Comparison of ENCODE assay signal across 8 mouse cellular contexts in genomic region chrX:99134891-99135290, GRCm38 (mm10). TPM values are rescaled to one million over a fixed set of nuclear protein-coding genes. Genes with fewer than 3 reads are reported as not detected.
DNase-seq lines count a peak whose midpoint lies in the region; ATAC-seq and TF ChIP-seq lines count a peak whose summit lies in the region.

No protein-coding gene starts in this region.

- in situ Hi-C loops in ES-E14 (cut with MboI; ENCODE audit: low sequenced_read_pairs in 2 of 2, unreplicated experiment in 2 of 2), result loop anchor here (5.0 to 25.0 kb wide), 4 partner anchors 390 to 527 kb away; no protein-coding TSS in a partner anchor

- H3K9me3 ChIP-seq in ES-E14 (ENCODE audit: control insufficient read depth, insufficient read depth, low read depth, low read length), result no peaks in the 10 kb centered on the region
- H3K9me3 ChIP-seq in forebrain, embryonic 15.5 days, result no peaks in the 10 kb centered on the region
- H3K9me3 ChIP-seq in liver, embryonic 16.5 days (replicated peaks; ENCODE audit: control insufficient read depth, low read length), result no peaks in the 10 kb centered on the region
- H3K9me3 ChIP-seq in neural tube, embryonic 13.5 days, result no peaks in the 10 kb centered on the region

- peak; percentile 36 for ATAC-seq in forebrain, embryonic 15.5 days (replicated peaks)
- ATAC-seq in liver, embryonic 16.5 days (ENCODE audit: low read depth), result peak; percentile 25; the same call in 1 of the 2 replicates
- peak; percentile 34 for ATAC-seq in neural tube, embryonic 13.5 days (ENCODE audit: low read depth)

- H3K9ac ChIP-seq in ES-E14 (ENCODE audit: insufficient read depth, low read depth, low read length, poor library complexity, severe bottlenecking), result no peak overlapping the region
- peak overlapping the region; percentile 37 for H3K9ac ChIP-seq in forebrain, embryonic 15.5 days (replicated peaks)
- H3K9ac ChIP-seq in liver, embryonic 16.5 days (ENCODE audit: low read depth, low read length), result no peak overlapping the region
- H3K9ac ChIP-seq in neural tube, embryonic 13.5 days, result peak overlapping the region; percentile 59

- H3K4me3 ChIP-seq in ES-E14 (ENCODE audit: insufficient read depth in 1 of 2, low read depth in 1 of 2, low read length in 2 of 2, poor library complexity in 1 of 2, severe bottlenecking in 1 of 2), result no peak overlapping the region
- H3K4me3 ChIP-seq in forebrain, embryonic 15.5 days, result peak overlapping the region; percentile 76
- H3K4me3 ChIP-seq in liver, embryonic 16.5 days (ENCODE audit: low read depth, low read length), result no peak overlapping the region
- peak overlapping the region; percentile 73 for H3K4me3 ChIP-seq in neural tube, embryonic 13.5 days

- H3K4me2 ChIP-seq in forebrain, embryonic 15.5 days (replicated peaks), result peak overlapping the region; percentile 58
- peak overlapping the region; percentile 47; the same call in 1 of the 2 replicates for H3K4me2 ChIP-seq in liver, embryonic 16.5 days (ENCODE audit: low read depth, low read length)
- peak overlapping the region; percentile 79 for H3K4me2 ChIP-seq in neural tube, embryonic 13.5 days

- no peaks in the 10 kb centered on the region for H3K36me3 ChIP-seq in ES-E14 (ENCODE audit: control insufficient read depth, insufficient read depth, low read length, poor library complexity, severe bottlenecking)
- no peaks in the 10 kb centered on the region for H3K36me3 ChIP-seq in forebrain, embryonic 15.5 days
- no peaks in the 10 kb centered on the region for H3K36me3 ChIP-seq in liver, embryonic 16.5 days (ENCODE audit: control insufficient read depth, insufficient read depth)
- no peaks in the 10 kb centered on the region for H3K36me3 ChIP-seq in neural tube, embryonic 13.5 days

- intact Hi-C loops in heart, postnatal 14 days (cut with DNase I), result loop anchor here (1.0 to 10.0 kb wide), 6 partner anchors 82 to 523 kb away; no protein-coding TSS in a partner anchor

- H3K4me1 ChIP-seq in ES-E14 (ENCODE audit: control insufficient read depth in 2 of 2, insufficient read depth in 2 of 2, low read length in 2 of 2, poor library complexity in 1 of 2), result no peaks in the 10 kb centered on the region
- H3K4me1 ChIP-seq in forebrain, embryonic 15.5 days, result peaks cover 10% of the 10 kb centered on the region
- H3K4me1 ChIP-seq in liver, embryonic 16.5 days (ENCODE audit: control insufficient read depth, low read depth, low read length), result no peaks in the 10 kb centered on the region
- H3K4me1 ChIP-seq in neural tube, embryonic 13.5 days (replicated peaks), result peaks cover 6% of the 10 kb centered on the region

- WGBS in forebrain, embryonic 15.5 days, result 14% methylated on average over 14 of the region's 14 CpGs
- 16% methylated on average over 14 of the region's 14 CpGs for WGBS in liver, embryonic 16.5 days (ENCODE audit: insufficient replicate concordance)
- WGBS in neural tube, embryonic 13.5 days, result 18% methylated on average over 14 of the region's 14 CpGs

- peak; percentile 60 for DNase-seq in ES-E14 (ENCODE audit: low read depth, low spot score)
- peak; percentile 79 for DNase-seq in cerebellum, adult 11 months
- peak; percentile 76 to 84 for DNase-seq in heart, postnatal 14 days
- peak; percentile 83 to 89 for DNase-seq in kidney, postnatal 4 days
- peak; percentile 78 for DNase-seq in testis, postnatal 10 days (ENCODE audit: low spot score)

- H3K27me3 ChIP-seq in forebrain, embryonic 15.5 days, result no peaks in the 10 kb centered on the region
- H3K27me3 ChIP-seq in liver, embryonic 16.5 days (ENCODE audit: control insufficient read depth, insufficient read depth, low read depth, low read length), result peaks cover 33% of the 10 kb centered on the region
- H3K27me3 ChIP-seq in neural tube, embryonic 13.5 days, result peaks cover 31% of the 10 kb centered on the region

- no peak overlapping the region for H3K27ac ChIP-seq in ES-E14 (ENCODE audit: insufficient read depth, low read depth, low read length, poor library complexity, severe bottlenecking)
- H3K27ac ChIP-seq in forebrain, embryonic 15.5 days (replicated peaks), result peak overlapping the region; percentile 90
- no peak overlapping the region for H3K27ac ChIP-seq in liver, embryonic 16.5 days (ENCODE audit: low read length)
- peak overlapping the region; percentile 85 for H3K27ac ChIP-seq in neural tube, embryonic 13.5 days (replicated peaks)

TF ChIP-seq in ES-E14, 5 proteins besides CTCF, POLR2A, EP300 and RAD21:
- peak; percentile 90 for TF ChIP-seq ZC3H11A (IDR thresholded peaks at IDR 0.05; ENCODE audit: borderline replicate concordance, low read depth, low read length)
- no peak for TF ChIP-seq HCFC1 (IDR thresholded peaks at IDR 0.05; ENCODE audit: borderline replicate concordance, insufficient read depth, low read length)

RNA-seq across cellular contexts. Expression of gene Efnb1, which starts 1.0 kb away (rescaled TPM):
- total RNA-seq in ES-E14 (2012; rRNA removed), result 9.6 and 16.1 TPM in 2 replicates
- 74.8 and 86.5 TPM in 2 replicates for polyA plus RNA-seq in forebrain, embryonic 15.5 days (2015; fragmentation: Nextera tagmentation; extraction: Ambion mirVana)
- total RNA-seq in heart, postnatal 14 days (2021), result 10 to 100 TPM; 24.7 to 31.0 TPM
- 3.4 and 4.2 TPM in 2 replicates for polyA plus RNA-seq in liver, embryonic 16.5 days (2015; fragmentation: Nextera tagmentation; extraction: Ambion mirVana)
- polyA plus RNA-seq in neural tube, embryonic 13.5 days (2015; fragmentation: Nextera tagmentation; extraction: Ambion mirVana), result 39.8 and 41.5 TPM in 2 replicates

Comparison
In these comparisons a context has a peak if more than half of its experiments do, and no peak if none do; other contexts are left out.
1. H3K27ac ChIP-seq: peak in forebrain, embryonic 15.5 days (single experiment) and neural tube, embryonic 13.5 days (single experiment); none in ES-E14 (single experiment) and liver, embryonic 16.5 days (single experiment).
2. H3K4me3 ChIP-seq: peak in forebrain, embryonic 15.5 days (single experiment) and neural tube, embryonic 13.5 days (single experiment); none in ES-E14 (0 of 2) and liver, embryonic 16.5 days (single experiment).
3. H3K9ac ChIP-seq: peak in forebrain, embryonic 15.5 days (single experiment) and neural tube, embryonic 13.5 days (single experiment); none in ES-E14 (single experiment) and liver, embryonic 16.5 days (single experiment).
4. Peak in every context shown above with its lines, with median percentiles within 50 percentile points of each other: DNase-seq, ATAC-seq and H3K4me2 ChIP-seq.